Mouse (Mus musculus): ENCODE data around the gene 0610010F05Rik.
"Not testable (repeated sequence)": the region's sequence is repeated elsewhere in the genome, so short reads cannot be mapped to it uniquely, and the experiment has no call there.

The 0610010F05Rik gene

DNA sequence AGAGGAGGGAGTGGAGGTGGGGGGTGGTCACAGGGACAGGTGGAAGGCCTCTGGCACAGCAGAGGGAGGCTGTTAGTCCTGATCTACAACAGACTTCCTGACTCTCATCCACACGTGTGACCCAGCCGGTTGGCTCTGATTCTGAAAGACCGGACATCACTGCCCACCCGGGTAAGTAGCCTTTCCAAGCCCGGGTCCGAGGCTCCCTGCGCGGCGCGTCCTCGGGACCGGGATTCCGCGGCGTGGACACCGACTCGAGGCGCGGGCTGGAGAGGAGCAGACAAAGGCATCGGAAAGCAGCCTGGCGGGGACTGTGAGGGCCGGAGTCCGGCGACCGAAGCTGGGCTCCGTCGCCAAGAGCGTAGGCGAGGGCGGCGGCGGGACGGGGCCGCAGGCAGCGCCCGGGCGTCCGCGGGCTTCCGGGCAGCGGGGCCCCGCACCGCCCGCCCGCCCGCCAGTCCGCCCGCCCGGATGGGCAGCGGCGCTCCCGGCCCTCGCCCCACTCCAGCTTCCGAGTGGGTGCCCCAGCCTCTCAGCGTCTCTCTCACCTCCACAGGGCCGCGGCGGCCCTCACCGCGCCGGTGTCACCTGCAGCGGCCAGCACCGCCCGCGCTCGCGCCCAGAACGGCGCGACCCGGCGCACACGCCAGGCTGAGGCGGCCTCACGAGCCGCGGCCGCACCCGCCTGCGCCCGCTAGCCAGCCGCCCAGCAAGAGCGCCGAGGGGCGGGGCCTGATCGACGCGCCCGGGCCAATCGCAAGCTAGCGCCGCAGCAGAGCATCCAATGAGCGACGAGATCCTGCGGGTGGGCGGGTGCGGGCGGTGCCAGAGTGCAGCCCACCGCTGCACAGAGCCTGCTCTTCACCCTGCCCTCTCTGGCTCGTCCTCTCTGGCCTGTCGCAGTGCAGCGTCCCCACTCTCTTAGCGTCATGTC is at the start of gene 0610010F05Rik:
Gene 0610010F05Rik (minus strand): TSS at position 695 of the 934 bp plus-strand sequence.
- peak; percentile 79 for DNase-seq (ENCODE audit: low spot score)

DNA sequence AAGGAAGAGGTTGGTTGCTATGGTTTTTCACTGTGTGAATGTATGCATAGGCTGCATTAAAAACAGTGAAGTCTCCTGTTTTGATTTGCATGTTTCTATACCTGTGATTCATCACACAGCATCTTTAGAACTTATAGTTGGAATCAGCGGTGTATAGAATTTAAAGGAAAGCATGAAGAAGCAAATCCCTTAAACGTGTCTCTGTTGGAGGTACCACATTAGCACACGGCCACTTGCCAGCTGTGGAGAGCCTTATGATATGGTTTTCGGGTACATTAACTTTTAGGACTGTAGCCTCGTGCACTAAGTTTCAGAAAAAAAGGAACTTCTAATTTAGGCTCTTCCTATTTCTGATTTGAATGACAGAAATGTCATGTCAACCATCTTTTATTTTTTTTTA is 49.1 kb upstream of the 0610010F05Rik start:
- DNase-seq (ENCODE audit: low spot score), result no peak

GRCm38 (mm10) chr11:23680435-23680950 is 47.1 kb upstream of the 0610010F05Rik start:
- no peak for DNase-seq (ENCODE audit: low spot score)

DNA sequence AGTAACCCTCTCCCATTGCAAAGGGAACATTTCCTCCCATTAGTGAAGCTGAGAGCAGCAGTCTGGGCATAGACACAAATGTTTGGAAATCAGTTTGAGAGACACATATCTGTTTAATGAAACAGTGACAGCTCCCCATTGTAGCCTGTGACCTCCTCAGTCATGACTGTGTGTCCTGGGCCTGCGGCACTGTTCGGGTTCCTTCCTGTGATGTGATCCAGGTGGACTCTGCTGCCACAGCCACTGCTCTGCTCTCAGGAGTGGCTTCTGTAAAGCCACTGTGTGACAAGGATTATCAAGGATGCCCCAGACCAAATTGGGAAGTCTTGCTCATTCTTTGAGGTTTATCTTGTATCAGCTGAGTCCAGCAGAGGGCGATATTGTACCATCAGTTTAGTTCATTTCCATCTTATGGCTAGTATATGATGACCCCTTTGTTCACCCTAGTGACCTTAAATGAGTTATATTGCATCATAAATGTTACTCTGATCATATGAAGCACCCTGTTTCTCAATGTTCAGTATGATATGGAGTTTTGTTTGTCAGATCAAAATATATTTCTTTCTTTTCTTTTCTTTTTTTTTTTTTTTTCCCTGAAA is 45.7 kb upstream of the 0610010F05Rik start:
- no peak for DNase-seq (ENCODE audit: low spot score)

DNA sequence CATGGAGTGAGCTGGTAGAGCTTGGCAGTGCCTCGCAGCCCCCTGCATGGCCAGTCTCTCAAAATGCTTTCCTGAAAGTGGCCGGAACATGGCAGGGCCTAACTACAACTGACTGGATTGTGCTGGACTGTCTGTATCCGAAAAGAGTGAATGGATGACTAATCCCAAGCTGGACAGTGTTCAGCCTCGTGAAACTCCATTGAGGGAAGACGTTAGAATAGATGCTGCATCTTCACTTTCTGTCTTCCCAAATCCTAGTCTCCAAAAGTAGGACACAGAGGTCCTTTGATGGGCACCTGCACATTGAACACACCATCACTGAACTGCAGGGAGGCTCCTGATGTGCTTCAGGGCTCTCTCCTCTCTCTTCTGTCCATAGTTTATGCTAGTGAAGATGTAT is 42.7 kb upstream of the 0610010F05Rik start:
- no peak for DNase-seq (ENCODE audit: low spot score)

GRCm38 (mm10) chr11:23672256-23672749 is 38.9 kb upstream of the 0610010F05Rik start:
- no peak for DNase-seq (ENCODE audit: low spot score)

GRCm38 (mm10) chr11:23667128-23667527 is 33.7 kb upstream of the 0610010F05Rik start:
- no peak for DNase-seq (ENCODE audit: low spot score)

DNA sequence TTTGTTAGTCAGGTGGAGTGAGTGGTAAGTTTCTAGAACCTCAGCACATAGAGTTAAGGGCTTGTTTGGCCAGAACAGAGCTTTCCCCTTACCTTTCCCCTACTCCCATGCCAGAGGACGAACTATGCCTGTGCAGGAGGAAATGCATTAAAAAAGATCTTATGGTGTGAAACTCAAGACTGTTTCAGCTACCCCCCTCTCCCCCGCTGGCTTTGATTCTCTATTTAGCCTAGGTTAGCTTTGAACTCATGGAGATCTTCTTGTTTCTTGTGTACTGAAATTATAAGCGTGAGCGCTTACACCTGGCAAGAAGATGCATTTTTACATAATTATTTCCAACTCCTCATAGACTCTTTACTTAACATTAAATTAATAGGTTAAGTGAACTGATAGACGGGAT is 33.1 kb upstream of the 0610010F05Rik start:
- no peak for DNase-seq (ENCODE audit: low spot score)

DNA sequence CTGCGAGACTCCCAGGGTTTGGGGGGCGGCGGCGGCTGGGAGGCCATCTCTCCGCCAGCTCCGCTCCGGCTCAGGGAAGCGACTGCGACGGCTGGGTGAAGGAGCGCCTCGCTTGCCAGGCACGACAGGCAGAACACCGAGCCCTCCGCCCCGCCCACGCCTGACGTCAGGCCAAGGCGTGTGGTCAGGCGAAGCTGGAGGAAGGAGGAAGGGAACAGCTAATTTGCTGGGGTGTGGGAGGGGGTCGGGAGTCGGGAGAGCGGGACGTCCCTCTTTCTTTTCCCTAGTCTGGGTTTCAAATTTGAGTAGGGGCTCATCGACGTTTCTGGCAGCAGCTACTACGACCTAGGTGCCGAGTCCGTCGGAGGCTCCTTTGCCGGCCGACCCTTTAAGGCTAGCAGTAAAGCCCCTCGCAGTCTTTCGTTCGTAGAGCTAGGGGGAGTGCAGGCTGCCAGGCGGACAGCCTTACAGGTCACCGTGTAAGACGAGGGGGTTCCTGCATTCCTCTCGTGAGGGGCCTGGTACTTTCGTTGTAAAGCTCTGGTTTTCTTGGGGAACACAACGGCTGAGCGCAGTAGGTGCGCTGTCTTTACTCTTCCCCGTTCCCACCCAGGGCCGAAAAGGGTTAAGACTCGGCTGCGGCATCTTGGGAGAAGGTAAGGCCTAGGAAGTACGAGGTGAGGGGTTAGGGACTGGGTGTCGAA is 32.5 kb upstream of the 0610010F05Rik start, which contains the start of gene Pex13:
Gene Pex13 (minus strand): TSS at position 162 of the 704 bp plus-strand sequence.
- peak; percentile 93 for DNase-seq (ENCODE audit: low spot score)

GRCm38 (mm10) chr11:23665311-23665786 is 31.9 kb upstream of the 0610010F05Rik start, which contains the start of gene Pus10:
TSS of gene Pus10 (plus strand) at chr11:23665674.
- DNase-seq (ENCODE audit: low spot score), result no peak

- no peak for DNase-seq (ENCODE audit: low spot score)
Observed at GRCm38 (mm10) chr11:23664232-23664631, 30.8 kb upstream of the 0610010F05Rik start.

- DNase-seq (ENCODE audit: low spot score), result no peak
Observed at GRCm38 (mm10) chr11:23657791-23658190, 24.4 kb upstream of the 0610010F05Rik start.

- no peak for DNase-seq (ENCODE audit: low spot score)
Observed at GRCm38 (mm10) chr11:23653666-23654065, 20.2 kb upstream of the 0610010F05Rik start.

GRCm38 (mm10) chr11:23647835-23648234 is 14.4 kb upstream of the 0610010F05Rik start:
- no peak for DNase-seq (ENCODE audit: low spot score)

GRCm38 (mm10) chr11:23647431-23647830 is 14.0 kb upstream of the 0610010F05Rik start:
- no peak for DNase-seq (ENCODE audit: low spot score)

GRCm38 (mm10) chr11:23634573-23634972 is 1.1 kb upstream of the 0610010F05Rik start:
- DNase-seq (ENCODE audit: low spot score), result no peak

DNA sequence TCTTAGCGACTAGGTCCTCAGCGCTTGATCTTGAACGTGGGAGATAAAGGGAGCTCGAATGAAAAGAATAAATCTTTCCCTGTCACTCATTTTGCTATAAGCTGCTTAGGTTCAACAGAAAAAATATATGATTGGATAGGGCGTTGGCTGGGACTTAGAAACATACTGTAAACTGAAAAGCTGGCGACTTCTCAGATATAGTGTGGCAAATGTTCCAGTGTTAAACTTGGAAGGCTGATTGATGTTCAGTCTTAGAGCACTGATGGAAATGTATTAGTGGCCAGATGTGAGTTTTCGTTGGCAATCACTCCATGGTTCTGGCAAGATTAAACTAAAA is 408 bp upstream of the 0610010F05Rik start:
- no peak for DNase-seq (ENCODE audit: low spot score)

DNA sequence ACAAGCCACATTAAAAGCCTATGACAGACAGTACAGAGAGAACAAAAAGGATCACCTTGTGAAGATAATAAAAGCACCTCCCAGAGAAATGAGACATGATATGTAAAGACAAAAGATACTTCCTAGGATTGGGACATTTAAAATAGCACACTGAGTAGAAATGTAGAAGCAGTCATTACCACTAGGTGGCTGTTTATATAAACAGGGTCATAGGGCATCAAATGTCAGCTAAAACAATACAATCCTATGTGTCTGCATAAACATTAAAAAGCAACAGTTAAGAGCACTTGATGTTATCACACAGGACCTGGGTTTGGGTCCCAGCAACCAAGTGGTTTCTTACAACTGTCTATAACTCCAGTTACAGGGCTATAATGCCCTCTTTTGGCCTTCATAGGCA is 2.8 kb downstream of the 0610010F05Rik start:
- no peak for DNase-seq (ENCODE audit: low spot score)

GRCm38 (mm10) chr11:23618995-23619394 is 14.4 kb downstream of the 0610010F05Rik start:
- DNase-seq (ENCODE audit: low spot score), result no peak

DNA sequence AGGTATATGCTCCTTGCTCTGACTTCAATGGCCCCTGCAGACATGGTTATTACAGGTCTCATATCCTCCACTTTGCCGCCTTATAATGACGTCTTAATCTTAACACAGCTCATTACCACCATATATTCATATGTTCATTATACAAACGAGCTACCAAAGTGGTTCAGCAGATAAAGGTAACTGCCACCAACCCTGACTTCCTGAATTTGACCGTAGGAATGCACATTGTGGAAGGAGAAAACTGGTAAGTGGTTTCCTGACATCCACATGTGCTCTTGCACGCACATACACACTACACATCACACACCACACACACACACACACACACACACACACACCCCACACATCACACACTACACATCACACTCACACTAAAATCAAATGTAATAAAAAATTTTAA is 18.9 kb downstream of the 0610010F05Rik start:
- no peak for DNase-seq (ENCODE audit: low spot score)

GRCm38 (mm10) chr11:23607291-23607690 is 26.1 kb downstream of the 0610010F05Rik start:
- DNase-seq (ENCODE audit: low spot score), result not testable (repeated sequence)

- no peak for DNase-seq (ENCODE audit: low spot score)
Observed at GRCm38 (mm10) chr11:23570130-23570529, 63.3 kb downstream of the 0610010F05Rik start.
